Mouse (Mus musculus): ENCODE measurements around the gene Trmt112. TPM values are rescaled to one million over a fixed set of nuclear protein-coding genes. Genes with fewer than 3 reads are reported as not detected.
"Not testable (repeated sequence)": the region's sequence is repeated elsewhere in the genome, so short reads cannot be mapped to it uniquely, and the experiment has no call there.

Gene Trmt112
- polyA plus RNA-seq, 1 experiment from 2014 or later = 95.3 TPM

- Histone ChIP-seq H3K27me3 (ENCODE audit: control insufficient read depth, insufficient read depth, low read depth, low read length) (no peaks in the 10 kb centered on the region), H3K9me3 (replicated peaks; ENCODE audit: control insufficient read depth, low read length, poor library complexity, severe bottlenecking) (no peaks in the 10 kb centered on the region), H3K4me2 (ENCODE audit: low read length) (no peak overlapping the region), H3K9ac (ENCODE audit: low read depth, low read length) (no peak overlapping the region), H3K4me3 (ENCODE audit: low read depth, low read length) (no peak overlapping the region), H3K27ac (ENCODE audit: low read length) (no peak overlapping the region), H3K36me3 (ENCODE audit: control insufficient read depth, insufficient read depth, low read length) (peaks cover 18% of the 10 kb centered on the region), H3K4me1 (ENCODE audit: control insufficient read depth, insufficient read depth, low read length) (peaks cover 20% of the 10 kb centered on the region)
- ATAC-seq = no peak
- 84% methylated on average over 3 of the region's 3 CpGs for whole genome bisulfite sequencing
Measured at GRCm38 (mm10) chr19:6906199-6906598, 3.3 kb upstream of the Trmt112 start.

- Histone ChIP-seq H3K27ac (ENCODE audit: low read length) (no peak overlapping the region), H3K4me2 (ENCODE audit: low read length) (no peak overlapping the region), H3K4me1 (ENCODE audit: control insufficient read depth, insufficient read depth, low read length) (peaks cover 23% of the 10 kb centered on the region), H3K9me3 (replicated peaks; ENCODE audit: control insufficient read depth, low read length, poor library complexity, severe bottlenecking) (no peaks in the 10 kb centered on the region), H3K36me3 (ENCODE audit: control insufficient read depth, insufficient read depth, low read length) (peaks cover 26% of the 10 kb centered on the region), H3K4me3 (ENCODE audit: low read depth, low read length) (no peak overlapping the region), H3K27me3 (ENCODE audit: control insufficient read depth, insufficient read depth, low read depth, low read length) (no peaks in the 10 kb centered on the region), H3K9ac (ENCODE audit: low read depth, low read length) (no peak overlapping the region)
- ATAC-seq = no peak
- 95% methylated on average over 8 of the region's 8 CpGs for WGBS
Measured at GRCm38 (mm10) chr19:6907094-6907493, 2.4 kb upstream of the Trmt112 start.

GRCm38 (mm10) chr19:6907811-6908540 lies 1.5 kb upstream of the Trmt112 start:
- WGBS = 88% methylated on average over 7 of the region's 7 CpGs
- Histone ChIP-seq H3K9ac (ENCODE audit: low read depth, low read length) (peak overlapping the region; percentile 13; the same call in 1 of the 2 replicates), H3K4me3 (ENCODE audit: low read depth, low read length) (peak overlapping the region; percentile 54; the same call in 1 of the 2 replicates), H3K27me3 (ENCODE audit: control insufficient read depth, insufficient read depth, low read depth, low read length) (no peaks in the 10 kb centered on the region), H3K4me1 (ENCODE audit: control insufficient read depth, insufficient read depth, low read length) (peaks cover 23% of the 10 kb centered on the region), H3K4me2 (ENCODE audit: low read length) (peak overlapping the region; percentile 72), H3K9me3 (replicated peaks; ENCODE audit: control insufficient read depth, low read length, poor library complexity, severe bottlenecking) (no peaks in the 10 kb centered on the region), H3K27ac (ENCODE audit: low read length) (no peak overlapping the region), H3K36me3 (ENCODE audit: control insufficient read depth, insufficient read depth, low read length) (peaks cover 31% of the 10 kb centered on the region)
- ATAC-seq = no peak

- Histone ChIP-seq H3K4me3 (ENCODE audit: low read depth, low read length) (peak overlapping the region; percentile 54), H3K9me3 (replicated peaks; ENCODE audit: control insufficient read depth, low read length, poor library complexity, severe bottlenecking) (no peaks in the 10 kb centered on the region), H3K9ac (ENCODE audit: low read depth, low read length) (peak overlapping the region; percentile 69), H3K4me1 (ENCODE audit: control insufficient read depth, insufficient read depth, low read length) (peaks cover 23% of the 10 kb centered on the region), H3K36me3 (ENCODE audit: control insufficient read depth, insufficient read depth, low read length) (peaks cover 34% of the 10 kb centered on the region), H3K27ac (ENCODE audit: low read length) (peak overlapping the region; percentile 97), H3K27me3 (ENCODE audit: control insufficient read depth, insufficient read depth, low read depth, low read length) (no peaks in the 10 kb centered on the region), H3K4me2 (ENCODE audit: low read length) (peak overlapping the region; percentile 72)
- no peak for ATAC-seq
- 7% methylated on average over 11 of the region's 11 CpGs for WGBS
Measured at GRCm38 (mm10) chr19:6909021-6909420, 477 bp upstream of the Trmt112 start.

GRCm38 (mm10) chr19:6910306-6910705 lies 808 bp downstream of the Trmt112 start:
- Histone ChIP-seq H3K4me2 (ENCODE audit: low read length) (peak overlapping the region; percentile 72), H3K9ac (ENCODE audit: low read depth, low read length) (peak overlapping the region; percentile 69), H3K27ac (ENCODE audit: low read length) (peak overlapping the region; percentile 97), H3K4me1 (ENCODE audit: control insufficient read depth, insufficient read depth, low read length) (peaks cover 23% of the 10 kb centered on the region), H3K4me3 (ENCODE audit: low read depth, low read length) (peak overlapping the region; percentile 54), H3K36me3 (ENCODE audit: control insufficient read depth, insufficient read depth, low read length) (peaks cover 30% of the 10 kb centered on the region)
- WGBS = under 1% methylated on average over 29 of the region's 30 CpGs
- not testable (repeated sequence) for H3K27me3 ChIP-seq (ENCODE audit: control insufficient read depth, insufficient read depth, low read depth, low read length); H3K9me3 ChIP-seq (replicated peaks; ENCODE audit: control insufficient read depth, low read length, poor library complexity, severe bottlenecking)
- peak; percentile 5 for ATAC-seq

- H3K4me3 ChIP-seq (ENCODE audit: low read depth, low read length) = no peak overlapping the region
- H3K27ac ChIP-seq (ENCODE audit: low read length) = no peak overlapping the region
- 79% methylated on average over 19 of the region's 19 CpGs for WGBS
- ATAC-seq = no peak
- no peak overlapping the region for H3K9ac ChIP-seq (ENCODE audit: low read depth, low read length)
- H3K27me3 ChIP-seq (ENCODE audit: control insufficient read depth, insufficient read depth, low read depth, low read length) = no peaks in the 10 kb centered on the region
- no peaks in the 10 kb centered on the region for H3K9me3 ChIP-seq (replicated peaks; ENCODE audit: control insufficient read depth, low read length, poor library complexity, severe bottlenecking)
- peaks cover 23% of the 10 kb centered on the region for H3K36me3 ChIP-seq (ENCODE audit: control insufficient read depth, insufficient read depth, low read length)
- peak overlapping the region; percentile 72 for H3K4me2 ChIP-seq (ENCODE audit: low read length)
- peaks cover 23% of the 10 kb centered on the region for H3K4me1 ChIP-seq (ENCODE audit: control insufficient read depth, insufficient read depth, low read length)
Measured at GRCm38 (mm10) chr19:6911101-6912074, 1.9 kb downstream of the Trmt112 start.

GRCm38 (mm10) chr19:6912205-6912970 lies 2.9 kb downstream of the Trmt112 start:
- WGBS = 92% methylated on average over 15 of the region's 15 CpGs
- Histone ChIP-seq H3K4me1 (ENCODE audit: control insufficient read depth, insufficient read depth, low read length) (peaks cover 23% of the 10 kb centered on the region), H3K27ac (ENCODE audit: low read length) (no peak overlapping the region), H3K27me3 (ENCODE audit: control insufficient read depth, insufficient read depth, low read depth, low read length) (no peaks in the 10 kb centered on the region), H3K9me3 (replicated peaks; ENCODE audit: control insufficient read depth, low read length, poor library complexity, severe bottlenecking) (no peaks in the 10 kb centered on the region), H3K36me3 (ENCODE audit: control insufficient read depth, insufficient read depth, low read length) (peaks cover 16% of the 10 kb centered on the region), H3K4me3 (ENCODE audit: low read depth, low read length) (no peak overlapping the region), H3K4me2 (ENCODE audit: low read length) (no peak overlapping the region), H3K9ac (ENCODE audit: low read depth, low read length) (no peak overlapping the region)
- no peak for ATAC-seq

GRCm38 (mm10) chr19:6913036-6913435 lies 3.5 kb downstream of the Trmt112 start:
- peaks cover 16% of the 10 kb centered on the region for H3K36me3 ChIP-seq (ENCODE audit: control insufficient read depth, insufficient read depth, low read length)
- no peak overlapping the region for H3K27ac ChIP-seq (ENCODE audit: low read length)
- no peaks in the 10 kb centered on the region for H3K9me3 ChIP-seq (replicated peaks; ENCODE audit: control insufficient read depth, low read length, poor library complexity, severe bottlenecking)
- no peak overlapping the region for H3K9ac ChIP-seq (ENCODE audit: low read depth, low read length)
- no peak for ATAC-seq
- no peak overlapping the region for H3K4me2 ChIP-seq (ENCODE audit: low read length)
- H3K4me3 ChIP-seq (ENCODE audit: low read depth, low read length) = no peak overlapping the region
- H3K4me1 ChIP-seq (ENCODE audit: control insufficient read depth, insufficient read depth, low read length) = peaks cover 18% of the 10 kb centered on the region
- no peaks in the 10 kb centered on the region for H3K27me3 ChIP-seq (ENCODE audit: control insufficient read depth, insufficient read depth, low read depth, low read length)
- WGBS = 88% methylated on average over 6 of the region's 6 CpGs
